Mouse (Mus musculus) cerebellum, adult 8-10 months (tissue): ENCODE measurements around the gene Pvr.
"Not testable (repeated sequence)": the region's sequence is repeated elsewhere in the genome, so short reads cannot be mapped to it uniquely, and the experiment has no call there.

Experiments
- DNase-seq: peaks from one replicate; pipeline ENCODE4 v3.0.0; 2022

Pvr gene

GRCm38 (mm10) chr7:19932877-19933809 is 12.2 kb upstream of the Pvr start:
- peak; percentile 46 for DNase-seq

GRCm38 (mm10) chr7:19932133-19932876 is 11.3 kb upstream of the Pvr start:
- DNase-seq = no peak

- not testable (repeated sequence) for DNase-seq
Observed at GRCm38 (mm10) chr7:19930481-19930880, 9.5 kb upstream of the Pvr start.

- DNase-seq = no peak
Observed at GRCm38 (mm10) chr7:19928486-19928885, 7.5 kb upstream of the Pvr start.

- DNase-seq = no peak
Observed at GRCm38 (mm10) chr7:19926849-19927480, 6.0 kb upstream of the Pvr start.

- no peak for DNase-seq
Observed at GRCm38 (mm10) chr7:19925376-19925775, 4.4 kb upstream of the Pvr start.

- no peak for DNase-seq
Observed at GRCm38 (mm10) chr7:19923797-19924196, 2.8 kb upstream of the Pvr start.

GRCm38 (mm10) chr7:19923354-19923753 is 2.4 kb upstream of the Pvr start:
- DNase-seq = no peak

- DNase-seq = no peak
Observed at GRCm38 (mm10) chr7:19920166-19920505, 824 bp downstream of the Pvr start.

- no peak for DNase-seq
Observed at GRCm38 (mm10) chr7:19914558-19914957, 6.4 kb downstream of the Pvr start.

GRCm38 (mm10) chr7:19911695-19912524 is 9.1 kb downstream of the Pvr start:
- DNase-seq = no peak

- DNase-seq = no peak
Observed at GRCm38 (mm10) chr7:19911292-19911658, 9.7 kb downstream of the Pvr start.

- DNase-seq = peak; percentile 74
Observed at GRCm38 (mm10) chr7:19910421-19911291, 10.3 kb downstream of the Pvr start.

GRCm38 (mm10) chr7:19889881-19890280 is 31.1 kb downstream of the Pvr start:
- DNase-seq = no peak

GRCm38 (mm10) chr7:19887849-19888248 is 33.1 kb downstream of the Pvr start, which contains the start of gene Ceacam19:
Gene Ceacam19, minus strand, starts transcription at chr7:19887965.
- no peak for DNase-seq

GRCm38 (mm10) chr7:19880754-19881153 is 40.2 kb downstream of the Pvr start:
- DNase-seq = no peak

- DNase-seq = no peak
Observed at GRCm38 (mm10) chr7:19876781-19877425, 44.1 kb downstream of the Pvr start.

- DNase-seq = peak; percentile 22
Observed at GRCm38 (mm10) chr7:19875948-19876682, 44.8 kb downstream of the Pvr start.

GRCm38 (mm10) chr7:19871943-19872601 is 48.9 kb downstream of the Pvr start:
- DNase-seq = no peak

GRCm38 (mm10) chr7:19871137-19871621 is 49.8 kb downstream of the Pvr start:
- no peak for DNase-seq
